Mouse (Mus musculus): ENCODE results near the gene Hmcn2.

GRCm38 (mm10) chr2:31448756-31449440 lies 134.7 kb downstream of the Hmcn2 start:
- TF ChIP-seq CTCF (IDR thresholded peaks at IDR 0.05; ENCODE audit: extremely low read depth, insufficient read length, insufficient replicate concordance, low read depth, low read length): no peak
- no peak for TF ChIP-seq POLR2A (IDR thresholded peaks at IDR 0.05; ENCODE audit: low read depth, low read length)
